Mouse (Mus musculus): ENCODE measurements around the gene Klf2. TPM values are rescaled to one million over a fixed set of nuclear protein-coding genes. Genes with fewer than 3 reads are reported as not detected.

The Klf2 gene
- polyA plus RNA-seq, 1 experiment from 2014 or later, result 14.8 TPM

DNA sequence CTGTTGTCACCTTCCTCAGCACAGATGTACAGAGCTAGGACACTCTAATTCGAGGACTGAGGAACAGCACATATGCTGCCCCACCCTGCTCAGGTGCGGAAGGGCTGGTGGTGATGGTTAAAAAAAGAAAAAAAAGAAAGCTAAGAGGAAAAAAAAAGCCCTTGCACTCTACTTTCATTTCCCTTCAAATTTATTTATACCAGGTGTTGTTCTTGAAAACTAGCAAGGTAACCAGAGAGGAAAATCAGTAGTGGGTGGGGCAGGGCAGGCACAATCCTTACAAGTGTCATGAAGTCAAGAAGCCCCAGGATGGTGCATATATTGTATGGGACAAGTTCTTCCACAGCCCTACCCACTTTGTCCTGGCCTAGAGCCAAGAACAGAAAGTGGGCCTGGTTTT, 46.2 kb downstream of the Klf2 start:
- Histone ChIP-seq H3K4me3 (ENCODE audit: low read length) (no peak overlapping the region), H3K4me2 (ENCODE audit: low read depth, low read length) (no peak overlapping the region), H3K9ac (ENCODE audit: low read length) (no peak overlapping the region), H3K36me3 (ENCODE audit: control insufficient read depth, insufficient read depth) (peaks cover 41% of the 10 kb centered on the region), H3K27ac (ENCODE audit: low read length) (no peak overlapping the region), H3K27me3 (ENCODE audit: control insufficient read depth, insufficient read depth, low read length) (no peaks in the 10 kb centered on the region), H3K9me3 (replicated peaks; ENCODE audit: control insufficient read depth, low read length) (peaks cover 6% of the 10 kb centered on the region; the same call in 1 of the 2 replicates), H3K4me1 (ENCODE audit: control insufficient read depth, insufficient read depth, low read length) (peaks cover 6% of the 10 kb centered on the region; the same call in 1 of the 2 replicates)
- whole genome bisulfite sequencing, result 91% methylated on average over 2 of the region's 2 CpGs
- ATAC-seq (replicated peaks; ENCODE audit: extremely low read depth, insufficient read depth, low FRiP score), result no peak

DNA sequence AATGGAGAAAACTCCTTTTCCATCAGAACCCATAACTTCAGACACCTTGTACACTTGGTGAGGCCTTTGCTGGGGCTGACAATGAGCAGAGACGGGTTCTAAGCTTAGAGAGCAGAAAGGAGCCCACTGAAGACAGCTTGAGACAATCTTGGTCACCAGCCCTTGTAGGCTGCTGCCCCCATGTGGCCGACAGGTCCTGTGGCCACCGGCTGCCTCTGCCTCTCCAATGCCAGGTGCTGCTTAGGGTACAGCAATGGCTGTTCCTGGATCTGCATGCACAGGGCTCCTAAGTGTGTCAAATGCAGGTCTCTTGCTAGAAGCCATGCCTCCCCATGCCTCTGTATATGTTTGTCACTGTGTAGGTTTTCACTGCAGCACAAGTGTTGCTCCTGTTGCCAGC, 47.0 kb downstream of the Klf2 start:
- Histone ChIP-seq H3K27me3 (ENCODE audit: control insufficient read depth, insufficient read depth, low read length) (no peaks in the 10 kb centered on the region), H3K36me3 (ENCODE audit: control insufficient read depth, insufficient read depth) (peaks cover 49% of the 10 kb centered on the region), H3K27ac (ENCODE audit: low read length) (no peak overlapping the region), H3K9me3 (replicated peaks; ENCODE audit: control insufficient read depth, low read length) (peaks cover 6% of the 10 kb centered on the region; the same call in 1 of the 2 replicates), H3K9ac (ENCODE audit: low read length) (no peak overlapping the region), H3K4me1 (ENCODE audit: control insufficient read depth, insufficient read depth, low read length) (peaks cover 6% of the 10 kb centered on the region; the same call in 1 of the 2 replicates), H3K4me2 (ENCODE audit: low read depth, low read length) (no peak overlapping the region), H3K4me3 (ENCODE audit: low read length) (no peak overlapping the region)
- peak; percentile 49 for ATAC-seq (replicated peaks; ENCODE audit: extremely low read depth, insufficient read depth, low FRiP score)
- 16% methylated on average over 3 of the region's 3 CpGs for WGBS

DNA sequence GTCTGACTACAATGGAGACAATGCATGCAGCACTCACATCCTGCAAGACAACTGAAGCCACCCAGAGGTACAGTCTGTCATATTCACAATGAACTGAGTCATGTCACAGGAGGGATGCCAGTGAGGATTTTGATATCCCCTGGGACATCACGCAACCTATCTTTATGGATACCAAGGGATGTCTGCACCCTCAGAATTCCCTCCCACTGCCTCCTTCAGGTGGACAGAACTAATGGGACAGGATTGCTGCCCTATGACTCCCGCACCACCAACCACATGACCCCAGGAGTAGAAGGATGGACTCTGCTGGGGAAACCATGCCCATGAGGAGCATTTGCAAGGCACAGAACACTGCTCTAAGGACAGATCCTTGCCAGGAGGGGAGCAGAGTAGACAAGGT, 47.6 kb downstream of the Klf2 start:
- peaks cover 6% of the 10 kb centered on the region; the same call in 1 of the 2 replicates for H3K9me3 ChIP-seq (replicated peaks; ENCODE audit: control insufficient read depth, low read length)
- ATAC-seq (replicated peaks; ENCODE audit: extremely low read depth, insufficient read depth, low FRiP score), result no peak
- H3K4me2 ChIP-seq (ENCODE audit: low read depth, low read length), result no peak overlapping the region
- peaks cover 6% of the 10 kb centered on the region; the same call in 1 of the 2 replicates for H3K4me1 ChIP-seq (ENCODE audit: control insufficient read depth, insufficient read depth, low read length)
- peaks cover 53% of the 10 kb centered on the region for H3K36me3 ChIP-seq (ENCODE audit: control insufficient read depth, insufficient read depth)
- H3K9ac ChIP-seq (ENCODE audit: low read length), result no peak overlapping the region
- no peaks in the 10 kb centered on the region for H3K27me3 ChIP-seq (ENCODE audit: control insufficient read depth, insufficient read depth, low read length)
- no peak overlapping the region for H3K4me3 ChIP-seq (ENCODE audit: low read length)
- H3K27ac ChIP-seq (ENCODE audit: low read length), result no peak overlapping the region
- WGBS, result 97% methylated on average over 2 of the region's 2 CpGs

Other genes starting within 250 kb of the Klf2 start
- gene Olfr373, start 235.9 kb upstream of the Klf2 start, polyA plus RNA-seq (2015; fragmentation: Nextera tagmentation; extraction: Ambion mirVana), result not detected in 2 replicates
- gene Olfr374, start 212.0 kb upstream of the Klf2 start, polyA plus RNA-seq (2015; fragmentation: Nextera tagmentation; extraction: Ambion mirVana), result 0.04 TPM in 1 of 2 replicates, not detected in the other
- 351 and 381 TPM in 2 replicates for gene Tpm4, start 184.1 kb upstream of the Klf2 start, polyA plus RNA-seq (2015; fragmentation: Nextera tagmentation; extraction: Ambion mirVana)
- 77.4 and 101 TPM in 2 replicates for gene Rab8a, start 157.8 kb upstream of the Klf2 start, polyA plus RNA-seq (2015; fragmentation: Nextera tagmentation; extraction: Ambion mirVana)
- gene Hsh2d, start 129.4 kb upstream of the Klf2 start, polyA plus RNA-seq (2015; fragmentation: Nextera tagmentation; extraction: Ambion mirVana), result 0.55 and 1.1 TPM in 2 replicates
- gene Cib3, start 106.2 kb upstream of the Klf2 start, polyA plus RNA-seq (2015; fragmentation: Nextera tagmentation; extraction: Ambion mirVana), result not detected in 2 replicates
- not detected in 2 replicates for gene Gm11034, start 105.4 kb upstream of the Klf2 start, polyA plus RNA-seq (2015; fragmentation: Nextera tagmentation; extraction: Ambion mirVana)
- 44.1 and 46.6 TPM in 2 replicates for gene Fam32a, start 99.3 kb upstream of the Klf2 start, polyA plus RNA-seq (2015; fragmentation: Nextera tagmentation; extraction: Ambion mirVana)
- gene Ap1m1, start 79.0 kb upstream of the Klf2 start, polyA plus RNA-seq (2015; fragmentation: Nextera tagmentation; extraction: Ambion mirVana), result 120 and 121 TPM in 2 replicates
- 15.0 and 30.4 TPM in 2 replicates for gene Gm10282, start 13.8 kb upstream of the Klf2 start, polyA plus RNA-seq (2015; fragmentation: Nextera tagmentation; extraction: Ambion mirVana)
- 38.8 and 40.2 TPM in 2 replicates for gene Eps15l1, start 102.4 kb downstream of the Klf2 start, polyA plus RNA-seq (2015; fragmentation: Nextera tagmentation; extraction: Ambion mirVana)
- 1.4 and 1.5 TPM in 2 replicates for gene Calr3, start 124.8 kb downstream of the Klf2 start, polyA plus RNA-seq (2015; fragmentation: Nextera tagmentation; extraction: Ambion mirVana)
- gene 1700030K09Rik, start 124.8 kb downstream of the Klf2 start, polyA plus RNA-seq (2015; fragmentation: Nextera tagmentation; extraction: Ambion mirVana), result 9.8 and 10.3 TPM in 2 replicates
- 36.8 and 45.6 TPM in 2 replicates for gene Cherp, start 156.2 kb downstream of the Klf2 start, polyA plus RNA-seq (2015; fragmentation: Nextera tagmentation; extraction: Ambion mirVana)
- gene Slc35e1, start 173.6 kb downstream of the Klf2 start, polyA plus RNA-seq (2015; fragmentation: Nextera tagmentation; extraction: Ambion mirVana), result 7.8 and 13.1 TPM in 2 replicates
- gene Med26, start 229.2 kb downstream of the Klf2 start, polyA plus RNA-seq (2015; fragmentation: Nextera tagmentation; extraction: Ambion mirVana), result 11.5 and 12.7 TPM in 2 replicates